9 mouse cellular contexts compared by ENCODE assay signal in genomic region chr11:115509773-115510506, GRCm38 (mm10). TPM values are rescaled to one million over a fixed set of nuclear protein-coding genes. Genes with fewer than 3 reads are reported as not detected.
DNase-seq lines count a peak whose midpoint lies in the region; ATAC-seq lines count a peak whose summit lies in the region.
"Had no signal": no experiment of that assay in that cellular context is flagged by ENCODE, and none has a peak within 500 bp of the region (broad histone marks: within the 10 kb centered on the region; RNA-seq: fewer than 3 reads in every experiment).

No protein-coding gene starts in this region.

- no peak for ATAC-seq in inflammation-experienced regulatory T-cells, adult 6 months
- ATAC-seq in CD4-positive, CD25-positive, alpha-beta regulatory T cell, adult 4 months: no peak

- DNase-seq in kidney, postnatal 4 days: peak; percentile 42 to 61
- no peak for DNase-seq in kidney, adult 18-20 months
- DNase-seq in brain, adult 2 months (ENCODE audit: low read depth, low spot score): peak; percentile 44
- peak; percentile 38 to 42 for DNase-seq in heart, postnatal 10 days
- DNase-seq in lung, postnatal 36 days: peak; percentile 18
- no peak for DNase-seq in layer of hippocampus, adult 9-10 months (ENCODE audit: low spot score)

- intact Hi-C loops in heart, postnatal 10 days (cut with DNase I): no loop called here

RNA-seq across cellular contexts. Expression of gene Jpt1, which starts 4.2 kb away (rescaled TPM):
- 100 to 1,000 TPM; 338 to 393 TPM for total RNA-seq in heart, postnatal 10 days (2021)
- 100 to 1,000 TPM; 619 to 638 (median 633) TPM for polyA plus RNA-seq in inflammation-experienced regulatory T-cells, adult 6 months (2017; shearing (Covaris generic))
- 100 to 1,000 TPM; 716 to 764 TPM for polyA plus RNA-seq in CD4-positive, CD25-positive, alpha-beta regulatory T cell, adult 4 months (2017; shearing (Covaris generic))

RNA-seq across cellular contexts. Expression of gene Nt5c, which starts 18.3 kb away (rescaled TPM):
- 10 to 100 TPM; 24.6 to 26.7 TPM for total RNA-seq in heart, postnatal 10 days (2021)
- polyA plus RNA-seq in inflammation-experienced regulatory T-cells, adult 6 months (2017; shearing (Covaris generic)): 100 to 1,000 TPM; 242 to 269 (median 245) TPM
- 100 to 1,000 TPM; 296 to 304 TPM for polyA plus RNA-seq in CD4-positive, CD25-positive, alpha-beta regulatory T cell, adult 4 months (2017; shearing (Covaris generic))

RNA-seq across cellular contexts. Expression of gene Sumo2, which starts 26.1 kb away (rescaled TPM):
- 100 to 1,000 TPM; 217 to 251 TPM for total RNA-seq in heart, postnatal 10 days (2021)
- 100 to 1,000 TPM; 668 to 906 (median 737) TPM for polyA plus RNA-seq in inflammation-experienced regulatory T-cells, adult 6 months (2017; shearing (Covaris generic))
- 100 to 1,000 TPM; 676 to 678 TPM for polyA plus RNA-seq in CD4-positive, CD25-positive, alpha-beta regulatory T cell, adult 4 months (2017; shearing (Covaris generic))

RNA-seq across cellular contexts. Expression of gene Armc7, which starts 34.5 kb away (rescaled TPM):
- total RNA-seq in heart, postnatal 10 days (2021): 1 to 10 TPM; 2.3 to 2.6 TPM
- 10 to 100 TPM; 68.2 to 95.6 (median 70.3) TPM for polyA plus RNA-seq in inflammation-experienced regulatory T-cells, adult 6 months (2017; shearing (Covaris generic))
- 100 to 1,000 TPM in 1 of 2 experiments, 10 to 100 TPM in 1; 79.2 to 132 TPM for polyA plus RNA-seq in CD4-positive, CD25-positive, alpha-beta regulatory T cell, adult 4 months (2017; shearing (Covaris generic))

RNA-seq across cellular contexts. Expression of gene Slc16a5, which starts 47.7 kb away (rescaled TPM):
- total RNA-seq in heart, postnatal 10 days (2021): under 1 TPM; 0.15 to 0.57 TPM
- polyA plus RNA-seq in inflammation-experienced regulatory T-cells, adult 6 months (2017; shearing (Covaris generic)): 1 to 10 TPM; 1.1 to 3.5 (median 2.8) TPM
- 1 to 10 TPM; 3.5 to 6.5 TPM for polyA plus RNA-seq in CD4-positive, CD25-positive, alpha-beta regulatory T cell, adult 4 months (2017; shearing (Covaris generic))
- polyA plus RNA-seq: macrophage had no signal

Comparison
In these comparisons a context has a peak if more than half of its experiments do, and no peak if none do; other contexts are left out.
1. DNase-seq: peak in kidney, postnatal 4 days (2 of 2), brain, adult 2 months (single experiment), heart, postnatal 10 days (2 of 2) and lung, postnatal 36 days (single experiment); none in kidney, adult 18-20 months (single experiment) and layer of hippocampus, adult 9-10 months (single experiment).